Comparison of ENCODE assay signal across 18 mouse cellular contexts in genomic region chr4:40375439-40376154, GRCm38 (mm10).
DNase-seq lines count a peak whose midpoint lies in the region; ATAC-seq lines count a peak whose summit lies in the region.
"Had no signal": no experiment of that assay in that cellular context is flagged by ENCODE, and none has a peak within 500 bp of the region (broad histone marks: within the 10 kb centered on the region; RNA-seq: fewer than 3 reads in every experiment).

No protein-coding gene starts in this region.

- no peak overlapping the region for H3K4me3 ChIP-seq in midbrain, embryonic 14.5 days (replicated peaks; ENCODE audit: low read depth, low read length)
- H3K4me3 ChIP-seq in midbrain, embryonic 16.5 days (ENCODE audit: low read depth, low read length) = no peak overlapping the region
- no peak overlapping the region for H3K4me3 ChIP-seq in forebrain, embryonic 15.5 days
- H3K4me3 ChIP-seq: layer of hippocampus, adult 2 months; limb, embryonic 10.5 days; liver, embryonic 15.5 days; midbrain, embryonic 12.5 days; myocyte had no signal

- H3K27me3 ChIP-seq in midbrain, embryonic 14.5 days (ENCODE audit: control insufficient read depth, insufficient read depth, low read length) = no peaks in the 10 kb centered on the region
- H3K27me3 ChIP-seq in midbrain, embryonic 16.5 days (ENCODE audit: control insufficient read depth, insufficient read depth, low read depth, low read length) = no peaks in the 10 kb centered on the region
- no peaks in the 10 kb centered on the region for H3K27me3 ChIP-seq in forebrain, embryonic 15.5 days
- H3K27me3 ChIP-seq: liver, embryonic 15.5 days; midbrain, embryonic 12.5 days had no signal

- H3K4me1 ChIP-seq in midbrain, embryonic 14.5 days (ENCODE audit: control insufficient read depth, insufficient read depth, low read length) = no peaks in the 10 kb centered on the region
- H3K4me1 ChIP-seq in midbrain, embryonic 16.5 days (ENCODE audit: control insufficient read depth, insufficient read depth, low read length) = no peaks in the 10 kb centered on the region
- peaks cover 9% of the 10 kb centered on the region for H3K4me1 ChIP-seq in forebrain, embryonic 15.5 days
- H3K4me1 ChIP-seq: liver, embryonic 15.5 days had no signal

- DNase-seq in heart, adult 11 months = peak; percentile 46
- no peak for DNase-seq in heart, postnatal 25 days (ENCODE audit: low spot score)
- DNase-seq in midbrain, embryonic 14.5 days = peak; percentile 8
- DNase-seq in cerebellum, postnatal 25 days = no peak
- DNase-seq in heart, postnatal 10 days = no peak
- DNase-seq: adrenal gland, postnatal 25 days; cerebellum, adult 9-10 months; kidney, postnatal 25 days; liver had no signal

- WGBS in midbrain, embryonic 14.5 days = 82% methylated on average over 9 of the region's 9 CpGs
- WGBS in midbrain, embryonic 16.5 days = 65% methylated on average over 9 of the region's 9 CpGs
- 39% methylated on average over 9 of the region's 9 CpGs for WGBS in forebrain, embryonic 15.5 days

- ATAC-seq in midbrain, embryonic 14.5 days (ENCODE audit: low FRiP score, low TSS enrichment) = no peak
- ATAC-seq in midbrain, embryonic 16.5 days = no peak
- peak; percentile 80 for ATAC-seq in forebrain, embryonic 15.5 days (replicated peaks)
- ATAC-seq: intestine, postnatal 0 days had no signal

- no peak overlapping the region for H3K4me2 ChIP-seq in midbrain, embryonic 14.5 days (ENCODE audit: low read length)
- no peak overlapping the region for H3K4me2 ChIP-seq in midbrain, embryonic 16.5 days (ENCODE audit: low read length)
- H3K4me2 ChIP-seq in forebrain, embryonic 15.5 days (replicated peaks) = no peak overlapping the region
- H3K4me2 ChIP-seq: liver, embryonic 15.5 days; midbrain, embryonic 12.5 days had no signal

- no peaks in the 10 kb centered on the region for H3K9me3 ChIP-seq in midbrain, embryonic 14.5 days (ENCODE audit: control insufficient read depth, low read length)
- no peaks in the 10 kb centered on the region for H3K9me3 ChIP-seq in midbrain, embryonic 16.5 days (replicated peaks; ENCODE audit: control insufficient read depth, low read length, poor library complexity, severe bottlenecking)
- H3K9me3 ChIP-seq in forebrain, embryonic 15.5 days = no peaks in the 10 kb centered on the region
- H3K9me3 ChIP-seq: limb, embryonic 10.5 days; liver, embryonic 15.5 days; midbrain, embryonic 12.5 days had no signal

- no peak overlapping the region for H3K9ac ChIP-seq in midbrain, embryonic 14.5 days (replicated peaks; ENCODE audit: low read length)
- H3K9ac ChIP-seq in midbrain, embryonic 16.5 days (ENCODE audit: low read depth, low read length) = no peak overlapping the region
- H3K9ac ChIP-seq in forebrain, embryonic 15.5 days (replicated peaks) = no peak overlapping the region
- H3K9ac ChIP-seq: liver, embryonic 15.5 days; midbrain, embryonic 12.5 days had no signal

- no peak overlapping the region for H3K27ac ChIP-seq in midbrain, embryonic 14.5 days (replicated peaks; ENCODE audit: low read depth, low read length)
- no peak overlapping the region for H3K27ac ChIP-seq in midbrain, embryonic 16.5 days (ENCODE audit: low read length)
- no peak overlapping the region for H3K27ac ChIP-seq in forebrain, embryonic 15.5 days (replicated peaks)
- H3K27ac ChIP-seq: layer of hippocampus, adult 2 months; limb, embryonic 10.5 days; liver, embryonic 15.5 days; midbrain, embryonic 12.5 days; stomach, postnatal 0 days had no signal

- no peaks in the 10 kb centered on the region for H3K36me3 ChIP-seq in midbrain, embryonic 14.5 days (ENCODE audit: control insufficient read depth, insufficient read depth, low read length)
- no peaks in the 10 kb centered on the region for H3K36me3 ChIP-seq in midbrain, embryonic 16.5 days (ENCODE audit: control insufficient read depth, insufficient read depth, low read length)
- no peaks in the 10 kb centered on the region for H3K36me3 ChIP-seq in forebrain, embryonic 15.5 days
- H3K36me3 ChIP-seq: limb, embryonic 10.5 days; liver, embryonic 15.5 days; midbrain, embryonic 12.5 days had no signal

- intact Hi-C loops in heart, postnatal 25 days (cut with DNase I) = no loop called here
- intact Hi-C loops in heart, postnatal 10 days (cut with DNase I) = no loop called here

Comparison
In these comparisons a context has a peak if more than half of its experiments do, and no peak if none do; other contexts are left out.
1. DNase-seq: peak in heart, adult 11 months (single experiment) and midbrain, embryonic 14.5 days (single experiment); none in heart, postnatal 25 days (single experiment), cerebellum, postnatal 25 days (0 of 2) and heart, postnatal 10 days (0 of 2).